Mouse (Mus musculus) layer of hippocampus, adult 2 months (tissue): ENCODE measurements around the gene Hdgfl2. TPM values are rescaled to one million over a fixed set of nuclear protein-coding genes. Genes with fewer than 3 reads are reported as not detected.

Experiments
- DNase-seq, 2 experiments: peaks; one replicate each; pipeline ENCODE4 v3.0.0; 2022; ENCODE audit warnings: low spot score in 2 of 2
- H3K27ac ChIP-seq: fragments of 200-600 bp; 2 replicates; pipeline ENCODE4 v1.8.1; 2022
- H3K4me3 ChIP-seq: fragments of 200-600 bp; 2 replicates; pipeline ENCODE4 v1.8.1; 2022; ENCODE audit warnings: mild to moderate bottlenecking
- CTCF ChIP-seq: fragments of 200-600 bp; conservative IDR thresholded peaks from 2 replicates; pipeline ENCODE4 v1.8.1; 2022; ENCODE audit warnings: antibody characterized with exemption, mild to moderate bottlenecking, moderate library complexity
- total RNA-seq, 2 experiments: library from RNA; stranded (reverse); gene quantifications; 2 replicates each; pipeline ENCODE4 v1.2.3; 2021

Hdgfl2 gene
- total RNA-seq, 2 experiments from 2014 or later = 122 to 135 TPM

DNA sequence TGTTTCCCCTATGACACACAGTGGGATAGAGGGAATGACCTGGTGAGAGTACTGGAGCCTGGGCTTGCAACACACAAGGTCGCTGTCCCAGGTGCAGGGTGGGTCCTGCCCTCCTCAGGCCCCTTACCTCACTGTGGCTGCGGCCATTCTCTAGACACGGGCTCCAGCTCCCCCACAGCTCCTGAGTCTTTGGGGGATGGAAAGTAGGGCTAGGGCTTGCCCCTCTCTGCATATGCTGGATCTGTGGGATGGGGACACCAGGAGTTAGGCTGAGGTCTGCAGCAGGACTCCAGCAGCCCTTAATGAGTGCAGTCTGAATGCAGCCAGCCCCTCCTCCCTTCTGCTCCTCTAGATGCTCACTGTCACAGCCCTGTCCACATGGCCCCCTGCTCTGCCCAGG lies 33.3 kb downstream of the Hdgfl2 start:
- no peak for TF ChIP-seq CTCF
- no peak overlapping the region for H3K4me3 ChIP-seq
- DNase-seq = no peak
- H3K27ac ChIP-seq = no peak overlapping the region

DNA sequence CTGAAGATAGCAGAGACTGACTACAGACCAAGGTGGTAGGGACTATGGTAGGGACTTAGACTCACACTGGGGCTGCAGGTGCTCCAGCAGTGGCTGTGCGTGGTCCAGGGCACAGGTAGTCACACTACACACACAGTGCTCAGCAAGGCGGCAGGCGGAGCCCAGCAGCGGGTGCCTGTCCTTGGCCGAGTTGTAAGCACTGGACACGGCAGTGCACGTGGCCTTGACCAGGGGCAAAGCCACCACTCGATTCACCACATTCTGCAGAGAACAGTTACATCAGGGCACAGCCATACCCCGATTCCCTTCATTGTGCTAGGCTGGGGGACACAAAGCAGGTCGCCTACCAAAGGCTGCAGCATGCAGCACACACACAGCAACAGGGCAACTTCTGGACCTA lies 36.8 kb downstream of the Hdgfl2 start:
- no peak overlapping the region for H3K4me3 ChIP-seq
- no peak for TF ChIP-seq CTCF
- no peak overlapping the region for H3K27ac ChIP-seq
- DNase-seq = no peak

DNA sequence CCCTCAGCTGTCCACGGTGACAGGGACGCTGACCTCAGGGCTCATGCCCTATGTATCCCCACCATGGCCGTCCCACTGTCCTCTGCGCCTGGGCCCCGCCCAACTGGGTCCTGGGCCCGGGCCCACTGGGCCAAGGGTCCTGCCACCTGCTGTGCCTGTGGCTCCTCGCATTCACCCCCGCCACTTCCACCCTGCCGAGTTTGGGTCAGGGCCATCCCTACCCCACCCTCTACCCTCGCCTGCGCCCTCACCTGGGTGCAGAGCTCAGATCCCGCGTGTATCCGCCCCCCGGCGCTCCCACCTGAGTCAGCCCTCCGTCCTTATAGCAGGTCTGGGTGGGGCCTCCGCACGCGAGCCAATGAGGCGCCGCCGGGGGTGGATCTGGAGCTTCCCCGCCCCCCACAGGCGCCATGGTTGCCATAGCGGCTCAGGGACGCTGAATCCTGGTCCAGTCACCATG lies 37.8 kb downstream of the Hdgfl2 start, which contains the start of gene Plin5:
Gene Plin5, minus strand, starts transcription at position 346 of the 460 bp plus-strand sequence.
- no peak within 1 kb of the TSS for H3K27ac ChIP-seq
- no peak for TF ChIP-seq CTCF
- H3K4me3 ChIP-seq = peak within 1 kb of the TSS; percentile 38
- no peak for DNase-seq

DNA sequence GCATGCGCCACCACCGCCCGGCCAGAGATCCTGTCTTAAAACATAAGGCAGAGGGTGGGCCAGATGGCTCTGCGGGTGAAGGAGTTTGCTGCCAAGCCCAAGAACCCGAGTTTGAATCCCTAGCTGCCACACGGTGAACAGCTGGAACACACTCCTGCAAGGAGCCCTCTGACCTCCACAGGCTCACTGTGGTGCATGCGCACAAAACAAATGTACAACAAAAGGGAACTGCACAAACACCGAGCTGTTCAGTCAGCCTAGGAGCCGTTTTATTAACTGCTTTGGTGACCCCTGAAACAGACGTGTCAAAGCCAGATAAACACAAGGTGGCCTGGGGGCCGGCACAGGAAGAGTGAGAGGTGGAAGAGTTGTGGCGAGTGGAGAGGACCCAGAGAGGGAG lies 40.0 kb downstream of the Hdgfl2 start:
- no peak for DNase-seq
- H3K27ac ChIP-seq = no peak overlapping the region
- no peak for TF ChIP-seq CTCF
- H3K4me3 ChIP-seq = no peak overlapping the region

DNA sequence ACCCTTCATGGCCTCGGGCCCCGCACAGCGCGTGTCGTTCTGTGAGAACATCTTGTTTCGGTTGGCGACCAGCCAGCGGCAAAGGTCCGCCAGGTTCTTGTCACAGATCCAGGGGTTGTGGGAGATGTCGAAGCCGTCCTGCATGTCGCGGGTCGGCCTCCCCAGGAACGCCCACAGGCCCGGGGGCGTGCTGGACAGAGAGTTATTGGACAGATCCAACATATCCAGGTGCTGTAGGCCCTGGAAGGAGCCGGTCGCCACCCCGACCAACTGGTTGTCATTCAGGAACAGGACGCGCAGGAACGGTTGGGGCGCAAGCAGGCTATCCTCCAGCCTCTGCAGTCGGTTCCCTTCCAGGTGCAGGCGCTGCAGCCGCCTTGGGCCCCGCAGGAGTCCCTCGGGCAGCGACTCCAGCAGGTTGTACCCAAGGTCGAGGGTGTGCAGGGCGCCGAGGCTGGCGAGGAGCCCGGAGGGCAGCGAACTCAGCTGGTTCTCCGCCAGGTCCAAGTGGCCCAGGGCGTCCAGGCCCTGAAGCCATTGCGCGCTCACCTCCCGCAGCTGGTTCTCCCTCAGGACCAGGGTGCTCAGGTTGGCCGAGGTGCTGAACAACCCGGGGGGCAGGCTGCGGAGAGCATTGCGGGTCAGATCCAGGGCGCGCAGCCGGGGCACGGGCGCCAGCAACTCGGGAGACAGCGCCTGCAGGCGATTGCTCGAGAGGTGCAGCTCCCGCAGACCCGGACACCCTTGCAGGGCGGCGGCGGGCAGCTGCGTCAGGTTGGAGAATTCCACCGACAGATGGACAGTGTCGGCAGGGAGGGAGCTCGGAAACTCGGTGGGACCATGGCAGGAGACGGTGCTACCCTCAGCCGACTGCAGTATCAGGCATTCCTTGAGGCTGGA lies 40.8 kb downstream of the Hdgfl2 start:
- Histone ChIP-seq H3K27ac (no peak overlapping the region), H3K4me3 (peak overlapping the region; percentile 20)
- TF ChIP-seq CTCF = no peak
- no peak for DNase-seq

DNA sequence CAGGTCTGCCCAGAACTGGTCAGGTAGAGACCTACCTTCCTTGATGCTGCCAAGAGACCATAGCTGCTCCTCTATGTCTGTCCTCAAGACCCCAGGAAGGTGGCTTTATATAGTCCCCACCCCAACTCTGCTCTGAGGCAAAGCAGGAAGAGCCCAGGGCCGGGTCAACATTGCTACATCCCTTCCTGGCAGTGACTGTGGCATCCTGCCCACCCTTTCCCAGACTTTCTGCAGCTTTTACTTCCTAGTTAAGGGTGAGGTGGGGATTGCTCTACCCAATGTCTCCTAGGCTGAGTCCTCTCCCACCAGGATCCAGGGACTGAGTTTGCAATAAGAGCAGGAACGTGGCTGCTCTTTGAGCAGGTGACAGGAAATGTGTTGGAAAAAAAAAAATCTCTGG lies 42.4 kb downstream of the Hdgfl2 start, which contains the start of gene Lrg1:
Gene Lrg1, minus strand, starts transcription at position 176 of the 400 bp plus-strand sequence.
- no peak within 1 kb of the TSS for H3K4me3 ChIP-seq

DNA sequence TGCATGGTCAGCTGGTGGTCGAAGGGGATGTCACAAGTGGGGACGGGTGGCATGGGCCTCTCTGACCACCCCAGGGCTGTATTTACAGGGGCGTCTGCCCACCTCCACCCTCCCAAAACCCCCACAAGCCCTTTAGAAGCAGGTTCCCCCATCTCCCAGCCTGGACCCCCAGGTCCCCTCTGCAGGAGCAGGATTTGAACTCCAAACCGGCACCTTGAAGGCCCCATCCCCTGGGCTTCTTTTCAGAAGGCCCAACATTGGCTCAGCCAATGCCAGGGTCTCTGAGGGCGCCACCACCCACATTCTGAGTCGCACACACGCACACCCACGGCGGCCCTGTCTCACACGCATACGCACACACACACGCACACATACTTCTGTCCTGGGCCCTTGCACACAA lies 43.7 kb downstream of the Hdgfl2 start:
- H3K4me3 ChIP-seq = no peak overlapping the region
- DNase-seq = no peak
- no peak overlapping the region for H3K27ac ChIP-seq
- no peak for TF ChIP-seq CTCF

More for the DNA sequence above, 42.4 kb downstream of the Hdgfl2 start, which contains the start of gene Lrg1:
- TF ChIP-seq CTCF = no peak
- no peak within 1 kb of the TSS for H3K27ac ChIP-seq
- DNase-seq = no peak

DNA sequence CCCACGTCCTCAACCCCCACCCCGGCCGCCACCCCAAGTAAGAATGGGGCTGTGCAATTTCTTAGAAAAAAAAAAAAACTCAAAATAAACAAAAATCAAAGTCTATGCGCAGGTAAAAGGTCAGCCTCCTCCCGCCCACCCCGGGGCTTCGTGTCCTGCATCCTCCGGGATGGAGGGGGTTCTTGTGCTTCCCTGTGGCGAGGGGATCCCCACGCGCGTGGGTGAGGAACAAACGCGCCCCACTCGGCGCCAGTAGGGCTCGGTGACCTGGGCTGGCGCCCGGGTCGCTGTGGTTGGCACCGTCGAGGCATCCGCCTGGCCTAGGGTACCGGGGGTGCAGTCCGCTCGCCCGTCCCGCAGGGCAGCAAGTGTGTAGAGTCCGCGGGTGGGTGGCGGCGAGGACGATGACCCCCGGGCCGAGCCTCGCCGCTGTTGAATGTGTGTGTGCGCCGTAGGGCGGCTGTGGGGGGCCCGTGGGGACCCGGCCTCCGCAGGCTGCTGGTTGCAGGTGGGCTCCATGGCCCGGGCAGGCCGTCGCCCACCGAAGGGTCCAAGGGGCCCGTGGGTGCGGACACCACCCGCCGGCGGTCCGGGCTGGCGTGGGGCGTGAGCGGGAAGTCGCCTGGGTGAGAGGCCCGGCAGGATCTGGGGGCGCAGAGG lies 44.4 kb downstream of the Hdgfl2 start:
- H3K27ac ChIP-seq = no peak overlapping the region
- no peak overlapping the region for H3K4me3 ChIP-seq
- no peak for TF ChIP-seq CTCF
- DNase-seq = no peak

DNA sequence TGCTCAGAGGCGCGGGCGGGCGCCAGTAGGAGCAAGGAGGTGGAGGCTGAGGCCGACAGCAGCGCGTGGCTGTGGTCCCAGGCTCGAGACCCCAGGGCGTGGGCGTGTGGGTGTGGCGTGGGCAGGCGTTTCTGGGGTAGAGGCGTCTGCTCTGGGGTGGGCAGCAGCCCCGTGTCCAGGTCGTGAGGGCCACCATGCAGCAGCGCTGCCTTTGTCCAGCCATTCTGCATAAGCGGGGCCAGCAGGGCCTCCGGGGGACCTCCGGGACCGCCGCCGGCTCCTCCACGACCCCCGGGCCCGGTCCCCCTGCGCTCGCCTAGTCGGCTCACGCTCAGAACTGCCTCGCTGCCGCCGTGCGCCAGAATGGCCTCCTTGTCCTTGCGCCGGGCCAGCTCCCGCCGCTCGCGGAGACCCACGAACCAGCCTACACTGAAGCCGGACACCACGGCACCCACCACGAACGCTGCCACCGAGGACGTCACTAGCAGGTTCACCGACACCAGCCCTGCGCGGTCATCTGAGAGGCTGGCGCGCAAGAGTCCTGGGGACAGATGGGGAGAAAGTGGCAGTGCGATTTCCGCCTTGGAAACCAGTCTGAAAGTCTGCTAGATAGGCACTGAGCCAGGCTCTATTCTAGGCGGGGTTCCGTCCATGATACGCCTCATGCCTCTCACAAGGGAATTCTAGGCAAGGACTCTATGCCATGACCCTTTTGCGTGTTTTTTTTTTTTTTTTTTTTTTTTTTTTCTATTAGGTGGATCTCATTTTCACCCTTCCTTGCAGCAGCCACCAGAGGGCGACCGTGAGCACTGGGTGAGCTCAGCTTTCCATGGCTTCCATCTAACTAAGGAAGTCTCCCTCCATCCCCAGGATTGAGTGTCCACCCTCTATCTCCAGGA lies 45.2 kb downstream of the Hdgfl2 start:
- Histone ChIP-seq H3K27ac (peak overlapping the region; percentile 4; the same call in 1 of the 2 replicates), H3K4me3 (no peak overlapping the region; the same call in 1 of the 2 replicates)
- peak in 1 of 2 experiments; percentile 71 for DNase-seq
- peak; percentile 88 for TF ChIP-seq CTCF

DNA sequence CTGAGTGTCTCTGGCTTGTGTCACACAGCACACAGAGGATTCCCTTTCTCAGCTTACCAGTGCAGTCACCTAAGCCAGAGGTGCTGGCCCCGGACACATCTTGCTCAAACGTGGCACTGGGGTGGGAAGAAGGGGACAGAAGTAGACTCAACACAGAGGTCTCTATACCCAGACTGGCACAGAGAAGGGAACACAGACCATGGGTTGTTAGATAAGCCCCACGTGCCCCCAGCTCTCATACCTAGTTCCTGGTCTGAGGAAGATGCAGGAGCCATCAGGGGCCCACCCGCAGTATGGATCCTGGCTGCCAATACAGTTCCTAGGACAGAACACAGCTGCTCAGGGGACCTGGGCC lies 45.8 kb downstream of the Hdgfl2 start:
- Histone ChIP-seq H3K27ac (no peak overlapping the region), H3K4me3 (no peak overlapping the region)
- TF ChIP-seq CTCF = no peak
- no peak for DNase-seq

DNA sequence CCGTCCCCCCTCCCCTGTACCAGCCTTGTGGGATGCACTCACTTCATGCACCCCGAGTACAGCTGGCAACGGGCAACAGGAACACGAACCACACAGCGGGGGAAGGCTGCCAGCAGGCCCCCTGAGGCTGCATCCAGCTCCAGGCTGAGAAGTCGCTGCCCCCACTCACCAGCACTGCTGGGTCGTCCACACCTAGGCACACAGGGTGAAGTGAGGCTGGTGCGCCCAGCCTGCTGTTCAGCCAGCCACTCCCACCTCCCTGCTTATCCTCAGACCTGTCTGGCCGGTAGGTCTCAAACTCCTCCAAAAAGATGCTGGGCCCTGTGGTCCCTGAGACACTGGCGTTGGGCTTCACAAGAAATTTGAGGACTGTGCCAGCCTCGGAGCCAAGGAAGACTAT lies 46.7 kb downstream of the Hdgfl2 start:
- no peak for TF ChIP-seq CTCF
- Histone ChIP-seq H3K27ac (no peak overlapping the region), H3K4me3 (no peak overlapping the region)
- DNase-seq = no peak

DNA sequence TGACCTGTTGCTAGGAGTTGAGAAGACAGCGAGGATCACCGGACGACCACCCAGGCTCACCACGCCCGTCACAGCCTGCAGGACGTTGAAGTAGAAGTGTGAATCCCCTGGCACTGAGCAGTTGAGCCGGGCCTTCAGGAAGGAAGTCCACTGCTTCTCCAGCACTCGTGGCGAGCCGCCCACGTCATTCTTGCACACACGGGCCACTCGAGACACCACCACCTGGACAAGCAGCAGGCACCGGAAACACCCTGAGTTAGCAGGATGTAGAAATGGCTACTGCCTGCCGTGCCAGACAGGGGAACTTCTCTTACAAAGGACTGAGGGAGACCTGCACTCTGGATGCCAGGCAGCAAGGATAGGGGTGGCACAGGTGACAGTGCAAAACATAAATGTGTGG lies 48.8 kb downstream of the Hdgfl2 start:
- Histone ChIP-seq H3K4me3 (no peak overlapping the region), H3K27ac (no peak overlapping the region)
- TF ChIP-seq CTCF = no peak
- DNase-seq = no peak

DNA sequence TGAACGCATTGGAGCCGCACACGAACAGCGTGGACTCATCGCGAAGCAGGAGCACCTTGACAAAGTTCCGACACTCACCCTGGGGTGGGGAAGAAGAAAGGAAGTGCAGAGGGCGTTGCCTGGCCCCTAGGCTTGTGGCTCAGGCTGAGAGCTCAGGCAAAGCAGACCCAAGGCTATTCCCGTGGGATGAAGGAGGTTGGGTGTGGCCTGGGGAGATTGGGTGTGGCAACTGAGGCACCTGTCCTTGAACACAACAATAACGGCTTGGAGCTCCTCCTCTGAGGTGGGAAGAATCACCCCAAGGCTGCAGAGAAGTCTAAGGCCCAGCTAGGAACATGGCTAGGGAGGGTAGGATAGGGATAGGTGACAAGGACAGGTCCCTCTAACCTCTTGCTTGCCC lies 51.7 kb downstream of the Hdgfl2 start:
- H3K27ac ChIP-seq = no peak overlapping the region
- no peak overlapping the region for H3K4me3 ChIP-seq
- DNase-seq = no peak
- no peak for TF ChIP-seq CTCF
